Mouse (Mus musculus) CH12.LX (cell line): Measurements from ENCODE around the gene Mtf1.

Source experiments
- CTCF ChIP-seq, 2 experiments: IDR thresholded peaks in 1 of 2; conservative IDR thresholded peaks in 1 of 2; 2 replicates each; pipeline ENCODE4 v1.5.1; 2011 to 2012; ENCODE audit warnings: low read depth in 2 of 2, low read length in 2 of 2, improper control_type of control experiment in 1 of 2, inconsistent platforms in 1 of 2, mild to moderate bottlenecking in 1 of 2, moderate library complexity in 1 of 2
- EP300 ChIP-seq: IDR thresholded peaks from 2 replicates; pipeline ENCODE4 v1.6.1; 2011; ENCODE audit warnings: low read length, improper control_type of control experiment
- JUN ChIP-seq: IDR thresholded peaks from 2 replicates; pipeline ENCODE4 v1.6.1; 2011; ENCODE audit warnings: low read depth, mild to moderate bottlenecking, low read length, improper control_type of control experiment, moderate library complexity; ENCODE audit not compliant: insufficient read depth
- MXI1 ChIP-seq: IDR thresholded peaks from 2 replicates; pipeline ENCODE4 v1.6.1; 2011; ENCODE audit warnings: mild to moderate bottlenecking, low read depth, low read length, improper control_type of control experiment
- TBP ChIP-seq: conservative IDR thresholded peaks from 2 replicates; pipeline ENCODE4 v1.6.1; 2011; ENCODE audit warnings: low read depth, low read length, improper control_type of control experiment
- USF1 ChIP-seq: IDR thresholded peaks from 2 replicates; pipeline ENCODE4 v1.6.1; 2014; ENCODE audit warnings: low read depth, mild to moderate bottlenecking, inconsistent platforms, low read length, improper control_type of control experiment

GRCm38 (mm10) chr4:124882151-124882729, 80.3 kb downstream of the Mtf1 start:
- no peak for TF ChIP-seq JUN
- TF ChIP-seq TBP: no peak
- no peak for TF ChIP-seq MXI1
- TF ChIP-seq USF1: no peak
- TF ChIP-seq EP300: no peak
- no peak for TF ChIP-seq CTCF (conservative IDR thresholded peaks at IDR 0.05 in 1 of 2, IDR thresholded peaks at IDR 0.05 in 1 of 2; ENCODE audit: low read depth in 2 of 2, low read length in 2 of 2)
